Mouse (Mus musculus) forebrain, embryonic 14.5 days (tissue): ENCODE results near the gene Clpx. TPM values are rescaled to one million over a fixed set of nuclear protein-coding genes. Genes with fewer than 3 reads are reported as not detected.
"Not testable (repeated sequence)": the region's sequence is repeated elsewhere in the genome, so short reads cannot be mapped to it uniquely, and the experiment has no call there.

ENCODE experiments used
- ATAC-seq: fragments of 200-750 bp; cut with Nextera tagmentation; 2 replicates; pipeline ENCODE4 v1.8.0; 2017; ENCODE audit warnings: mild to moderate bottlenecking, moderate library complexity
- DNase-seq: peaks from one replicate; pipeline ENCODE4 v3.0.0-alpha.2; 2015; ENCODE audit warnings: low spot score
- H3K27ac ChIP-seq: fragments of 300-500 bp; sonication (generic); 2 replicates; pipeline ENCODE4 v1.5.1; 2014; ENCODE audit warnings: low read depth, mild to moderate bottlenecking, control low read depth, low read length, moderate library complexity
- H3K27me3 ChIP-seq: fragments of 300-500 bp; sonication (generic); replicated peaks from 2 replicates; pipeline ENCODE4 v1.6.1; 2014; ENCODE audit warnings: low read length, control low read depth, mixed read lengths; ENCODE audit not compliant: control insufficient read depth, insufficient read depth
- H3K36me3 ChIP-seq: fragments of 300-500 bp; sonication (generic); 2 replicates; pipeline ENCODE4 v1.6.1; 2014; ENCODE audit warnings: low read length, control low read depth; ENCODE audit not compliant: control insufficient read depth, insufficient read depth
- H3K4me1 ChIP-seq: fragments of 300-500 bp; sonication (generic); 2 replicates; pipeline ENCODE4 v1.6.1; 2014; ENCODE audit warnings: antibody characterized with exemption, low read length, control low read depth; ENCODE audit not compliant: control insufficient read depth, insufficient read depth
- H3K4me2 ChIP-seq: fragments of 300-500 bp; sonication (generic); 2 replicates; pipeline ENCODE4 v1.6.1; 2014; ENCODE audit warnings: mild to moderate bottlenecking, control low read depth, low read length
- H3K4me3 ChIP-seq: fragments of 300-500 bp; sonication (generic); 2 replicates; pipeline ENCODE4 v1.5.1; 2014; ENCODE audit warnings: low read depth, low read length, control low read depth
- H3K9ac ChIP-seq: fragments of 300-500 bp; sonication (generic); 2 replicates; pipeline ENCODE4 v1.6.1; 2014; ENCODE audit warnings: mild to moderate bottlenecking, low read length, control low read depth, moderate library complexity
- H3K9me3 ChIP-seq: fragments of 300-500 bp; sonication (generic); replicated peaks from 2 replicates; pipeline ENCODE4 v1.6.1; 2016; ENCODE audit warnings: low read length, control low read depth, mixed read lengths; ENCODE audit not compliant: control insufficient read depth
- WGBS: fragments of 180-500 bp; shearing (Covaris S2); extraction: QIAGEN DNeasy Blood & Tissue Kit; methylation state at CpG from one replicate; pipeline ENCODE4 v1.1.7; 2014; 5-methylcytosine and 5-hydroxymethylcytosine counted together
- polyA plus RNA-seq: library from polyadenylated mRNA; unstranded; fragments of >200 nt; fragmentation: Nextera tagmentation; extraction: Ambion mirVana; gene quantifications from 2 replicates; pipeline ENCODE4 v1.2.1, GENCODE M21; 2014

Clpx gene
- polyA plus RNA-seq, 1 experiment from 2014 or later, result 42.2 TPM

- no peaks in the 10 kb centered on the region for H3K36me3 ChIP-seq
- ATAC-seq (peak; percentile 66), DNase-seq (peak; percentile 81)
- H3K4me1 ChIP-seq, result no peaks in the 10 kb centered on the region
- H3K4me2 ChIP-seq, result no peak overlapping the region
- WGBS, result 1% methylated on average over 3 of the region's 3 CpGs
- H3K9ac ChIP-seq, result no peak overlapping the region
- H3K27me3 ChIP-seq, result no peaks in the 10 kb centered on the region
- no peak overlapping the region for H3K27ac ChIP-seq
- no peak overlapping the region for H3K4me3 ChIP-seq
- no peaks in the 10 kb centered on the region for H3K9me3 ChIP-seq
Observed at GRCm38 (mm10) chr9:65283301-65283700, 10.8 kb upstream of the Clpx start.

- H3K4me1 ChIP-seq, H3K27me3 ChIP-seq, H3K9me3 ChIP-seq, H3K4me2 ChIP-seq, H3K27ac ChIP-seq, H3K36me3 ChIP-seq, H3K9ac ChIP-seq, H3K4me3 ChIP-seq, DNase-seq, ATAC-seq: not testable (repeated sequence)
- WGBS, result 97% methylated on average over 5 of the region's 5 CpGs
Observed at GRCm38 (mm10) chr9:65288252-65288651, 5.8 kb upstream of the Clpx start.

GRCm38 (mm10) chr9:65289988-65290387 is 4.1 kb upstream of the Clpx start:
- Histone ChIP-seq H3K4me2 (no peak overlapping the region), H3K27ac (no peak overlapping the region), H3K9ac (no peak overlapping the region), H3K36me3 (no peaks in the 10 kb centered on the region), H3K4me1 (peaks cover 9% of the 10 kb centered on the region), H3K9me3 (no peaks in the 10 kb centered on the region), H3K27me3 (no peaks in the 10 kb centered on the region), H3K4me3 (no peak overlapping the region)
- no peak for ATAC-seq
- 91% methylated on average over 4 of the region's 4 CpGs for WGBS
- DNase-seq, result no peak

- Histone ChIP-seq H3K9me3 (no peaks in the 10 kb centered on the region), H3K9ac (no peak overlapping the region), H3K4me2 (no peak overlapping the region), H3K4me1 (peaks cover 16% of the 10 kb centered on the region), H3K27me3 (no peaks in the 10 kb centered on the region), H3K4me3 (no peak overlapping the region), H3K36me3 (0 out of 2 replicates have a peak, but pooled peaks cover 4% of the 10 kb centered on the region), H3K27ac (no peak overlapping the region)
- DNase-seq, result no peak
- no peak for ATAC-seq
- WGBS, result 93% methylated on average over 3 of the region's 3 CpGs
Observed at GRCm38 (mm10) chr9:65292421-65292820, 1.6 kb upstream of the Clpx start.

- H3K27me3 ChIP-seq, result no peaks in the 10 kb centered on the region
- ATAC-seq, result no peak
- 44% methylated on average over 5 of the region's 5 CpGs for WGBS
- no peaks in the 10 kb centered on the region for H3K9me3 ChIP-seq
- H3K36me3 ChIP-seq, result 0 out of 2 replicates have a peak, but pooled peaks cover 7% of the 10 kb centered on the region
- H3K9ac ChIP-seq, result peak overlapping the region; percentile 75
- peak overlapping the region; percentile 94 for H3K4me3 ChIP-seq
- DNase-seq, result no peak
- peaks cover 16% of the 10 kb centered on the region for H3K4me1 ChIP-seq
- peak overlapping the region; percentile 70 for H3K4me2 ChIP-seq
- H3K27ac ChIP-seq, result no peak overlapping the region
Observed at GRCm38 (mm10) chr9:65293119-65293518, 941 bp upstream of the Clpx start.

- H3K4me3 ChIP-seq, result peak overlapping the region; percentile 94
- H3K27me3 ChIP-seq, result no peaks in the 10 kb centered on the region
- peak overlapping the region; percentile 75 for H3K9ac ChIP-seq
- ATAC-seq (peak; percentile 25), DNase-seq (no peak)
- H3K4me2 ChIP-seq, result peak overlapping the region; percentile 70
- no peak overlapping the region for H3K27ac ChIP-seq
- 0 out of 2 replicates have a peak, but pooled peaks cover 7% of the 10 kb centered on the region for H3K36me3 ChIP-seq
- no peaks in the 10 kb centered on the region for H3K9me3 ChIP-seq
- peaks cover 16% of the 10 kb centered on the region for H3K4me1 ChIP-seq
- WGBS, result 0% methylated on average over 9 of the region's 9 CpGs
Observed at GRCm38 (mm10) chr9:65293580-65293972, 484 bp upstream of the Clpx start.

- WGBS, result 3% methylated on average over 28 of the region's 28 CpGs
- no peaks in the 10 kb centered on the region for H3K9me3 ChIP-seq
- peaks cover 11% of the 10 kb centered on the region; the same call in 1 of the 2 replicates for H3K36me3 ChIP-seq
- peak overlapping the region; percentile 94 for H3K9ac ChIP-seq
- peak overlapping the region; percentile 93 for H3K4me2 ChIP-seq
- H3K27ac ChIP-seq, result no peak overlapping the region
- H3K27me3 ChIP-seq, result no peaks in the 10 kb centered on the region
- ATAC-seq (no peak), DNase-seq (no peak)
- H3K4me1 ChIP-seq, result peaks cover 16% of the 10 kb centered on the region
- H3K4me3 ChIP-seq, result peak overlapping the region; percentile 94
Observed at GRCm38 (mm10) chr9:65294716-65295378, 787 bp downstream of the Clpx start.

GRCm38 (mm10) chr9:65297056-65297455 is 3.0 kb downstream of the Clpx start:
- no peak overlapping the region for H3K9ac ChIP-seq

GRCm38 (mm10) chr9:65298761-65299160 is 4.7 kb downstream of the Clpx start:
- Histone ChIP-seq H3K4me3 (no peak overlapping the region), H3K27me3 (no peaks in the 10 kb centered on the region), H3K4me1 (peaks cover 9% of the 10 kb centered on the region), H3K27ac (no peak overlapping the region), H3K4me2 (no peak overlapping the region), H3K9me3 (no peaks in the 10 kb centered on the region), H3K9ac (no peak overlapping the region), H3K36me3 (peaks cover 45% of the 10 kb centered on the region)
- no peak for DNase-seq
- no peak for ATAC-seq
- 93% methylated on average over 3 of the region's 3 CpGs for WGBS

More at GRCm38 (mm10) chr9:65297056-65297455, 3.0 kb downstream of the Clpx start:
- peaks cover 16% of the 10 kb centered on the region for H3K4me1 ChIP-seq
- no peaks in the 10 kb centered on the region for H3K9me3 ChIP-seq
- ATAC-seq, result no peak
- H3K36me3 ChIP-seq, result peaks cover 28% of the 10 kb centered on the region
- H3K4me3 ChIP-seq, result no peak overlapping the region
- no peaks in the 10 kb centered on the region for H3K27me3 ChIP-seq
- WGBS, result 97% methylated on average over 2 of the region's 2 CpGs
- DNase-seq, result no peak
- no peak overlapping the region for H3K4me2 ChIP-seq
- no peak overlapping the region for H3K27ac ChIP-seq
